Mouse (Mus musculus): ENCODE measurements around the gene Tap1.
"Not testable (repeated sequence)": the region's sequence is repeated elsewhere in the genome, so short reads cannot be mapped to it uniquely, and the experiment has no call there.

Gene Tap1

DNA sequence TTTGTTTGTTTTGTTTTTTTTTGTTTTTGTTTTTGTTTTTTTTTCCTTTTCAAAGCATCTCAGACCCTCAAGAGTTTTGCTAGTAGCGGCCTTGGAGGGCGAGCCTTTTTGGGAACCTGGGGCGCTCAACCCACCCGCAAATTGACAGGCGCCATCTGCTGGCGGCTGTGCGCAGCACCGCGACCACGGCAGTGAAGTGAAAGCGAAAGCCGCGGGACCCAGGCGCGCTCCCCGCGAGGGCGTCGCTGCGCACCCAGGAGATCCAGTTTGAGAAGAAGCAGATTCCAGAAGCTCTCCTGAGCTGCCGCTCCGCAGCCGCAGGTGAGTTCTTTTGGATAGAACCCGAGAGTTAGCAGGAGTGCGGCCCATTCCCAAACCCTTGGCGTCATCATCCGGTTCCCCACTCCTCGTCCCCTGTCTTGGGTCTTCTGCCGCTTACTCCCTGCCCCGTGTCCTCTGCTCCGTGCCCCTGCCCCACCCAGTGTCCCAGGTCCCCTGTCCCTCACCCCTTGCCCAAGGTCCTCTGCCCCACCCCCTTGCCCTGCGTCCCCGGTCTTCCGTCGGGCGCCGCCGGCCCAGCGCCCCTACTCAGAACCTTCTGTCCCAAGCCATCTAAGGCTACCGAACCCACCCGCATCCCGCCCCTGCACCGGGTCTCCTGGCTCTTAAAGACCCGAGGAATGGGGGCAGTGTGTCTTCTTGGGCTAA lies 17.1 kb downstream of the Tap1 start:
- DNase-seq (ENCODE audit: low spot score in 2 of 2): peak; percentile 78 to 89

- peak in 1 of 2 experiments; percentile 42 for DNase-seq (ENCODE audit: low spot score in 2 of 2)
These were observed 17.8 kb downstream of the Tap1 start for GRCm38 (mm10) chr17:34205021-34205745.

DNA sequence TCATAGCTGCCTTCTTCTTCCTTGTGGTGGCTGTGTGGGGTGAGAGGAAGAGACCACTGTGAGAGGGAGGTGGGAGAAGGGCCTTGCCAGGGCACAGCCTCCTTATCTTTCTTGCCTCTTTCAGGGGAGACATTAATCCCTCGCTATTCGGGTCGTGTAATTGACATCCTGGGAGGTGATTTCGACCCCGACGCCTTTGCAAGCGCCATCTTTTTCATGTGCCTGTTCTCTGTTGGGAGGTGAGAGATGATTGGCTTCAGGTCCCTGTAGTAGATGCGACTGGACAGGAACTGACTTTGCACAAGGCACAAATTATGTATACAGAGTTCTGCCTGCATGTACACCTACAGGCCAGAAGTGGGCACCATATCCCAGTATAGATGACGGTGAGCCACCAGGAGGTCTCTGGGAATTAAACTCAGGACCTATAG lies 18.4 kb downstream of the Tap1 start:
- DNase-seq (ENCODE audit: low spot score in 2 of 2): peak in 1 of 2 experiments; percentile 25

GRCm38 (mm10) chr17:34206731-34207130 lies 19.4 kb downstream of the Tap1 start:
- DNase-seq (ENCODE audit: low spot score in 2 of 2): peak in 1 of 2 experiments; percentile 10

DNA sequence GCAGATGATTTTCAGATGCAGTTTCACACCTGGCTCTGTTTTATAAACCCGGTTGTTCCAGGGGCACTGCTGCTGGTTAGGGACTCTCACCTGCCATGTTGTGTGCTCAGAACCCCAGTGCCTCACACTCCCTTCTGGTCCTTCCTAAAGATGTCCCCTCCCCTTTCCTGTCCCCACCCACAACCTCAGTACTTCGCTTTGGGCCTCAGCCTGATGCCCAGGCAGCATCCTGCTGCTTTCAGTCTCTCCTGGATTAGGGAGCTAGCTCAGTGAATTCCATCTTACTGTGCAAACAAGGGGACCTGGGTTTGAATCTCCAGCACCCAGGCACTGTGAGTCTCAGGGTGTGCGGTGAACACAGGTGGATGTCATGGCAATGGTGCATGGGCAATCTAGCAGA lies 20.1 kb downstream of the Tap1 start:
- DNase-seq (ENCODE audit: low spot score in 2 of 2): peak in 1 of 2 experiments; percentile 12

DNA sequence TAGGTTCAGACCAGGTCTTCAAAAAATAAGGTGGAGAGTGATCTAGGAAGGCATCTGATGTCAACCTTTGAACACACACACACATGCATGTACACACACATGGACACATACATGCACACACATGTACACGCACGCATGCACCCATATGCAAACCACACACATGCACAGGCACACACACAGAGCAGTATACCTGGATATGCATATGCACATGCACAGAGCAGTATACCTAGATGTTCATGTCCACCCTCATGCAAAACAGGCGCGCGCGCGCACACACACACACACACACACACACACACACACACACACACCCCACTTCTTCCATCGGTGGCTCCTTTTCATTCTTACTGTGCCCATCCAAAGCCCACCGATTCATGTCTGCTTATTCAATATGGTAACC lies 20.5 kb downstream of the Tap1 start:
- DNase-seq (ENCODE audit: low spot score in 2 of 2): peak in 1 of 2 experiments; percentile 11

DNA sequence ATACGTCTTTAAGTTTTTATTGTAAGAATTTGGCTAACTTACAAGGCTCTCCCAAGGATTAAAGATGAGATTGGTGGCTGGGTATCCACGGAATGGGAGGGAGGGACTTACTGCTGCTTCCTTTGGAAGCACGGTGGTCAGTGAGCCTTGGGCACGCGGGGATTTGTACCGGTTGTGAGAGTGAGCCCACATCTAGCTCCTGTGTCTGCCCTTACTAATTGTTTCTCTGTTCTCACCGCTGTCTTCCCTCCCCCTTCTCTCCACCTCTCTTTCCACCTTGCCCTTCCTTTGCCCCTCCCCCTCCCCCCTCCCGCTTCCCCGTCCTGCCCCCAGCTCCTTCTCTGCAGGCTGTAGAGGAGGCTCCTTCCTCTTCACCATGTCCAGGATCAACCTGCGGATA lies 21.1 kb downstream of the Tap1 start:
- DNase-seq (ENCODE audit: low spot score in 2 of 2): no peak

GRCm38 (mm10) chr17:34209680-34210079 lies 22.3 kb downstream of the Tap1 start:
- DNase-seq (ENCODE audit: low spot score in 2 of 2): peak in 1 of 2 experiments; percentile 14

DNA sequence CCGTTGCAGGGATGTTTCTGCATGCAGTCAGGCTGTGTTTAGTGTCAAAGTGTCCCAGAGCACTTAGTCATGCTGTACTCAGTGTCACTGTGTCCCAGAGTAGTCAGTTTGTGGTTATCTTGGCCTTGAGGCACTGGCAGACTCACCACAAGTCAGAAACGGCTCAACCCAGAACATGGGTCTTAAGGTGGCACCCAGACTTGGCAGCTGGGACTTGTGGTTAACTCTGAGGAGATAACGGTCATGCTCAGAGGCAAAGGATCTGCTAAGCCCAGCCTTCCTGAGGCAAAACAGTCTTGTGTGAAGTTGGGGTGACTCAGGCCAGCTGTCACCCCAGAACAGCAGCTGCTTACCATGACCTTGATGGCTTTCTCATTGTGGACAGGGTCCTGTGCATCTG lies 23.2 kb downstream of the Tap1 start:
- DNase-seq (ENCODE audit: low spot score in 2 of 2): peak in 1 of 2 experiments; percentile 6

DNA sequence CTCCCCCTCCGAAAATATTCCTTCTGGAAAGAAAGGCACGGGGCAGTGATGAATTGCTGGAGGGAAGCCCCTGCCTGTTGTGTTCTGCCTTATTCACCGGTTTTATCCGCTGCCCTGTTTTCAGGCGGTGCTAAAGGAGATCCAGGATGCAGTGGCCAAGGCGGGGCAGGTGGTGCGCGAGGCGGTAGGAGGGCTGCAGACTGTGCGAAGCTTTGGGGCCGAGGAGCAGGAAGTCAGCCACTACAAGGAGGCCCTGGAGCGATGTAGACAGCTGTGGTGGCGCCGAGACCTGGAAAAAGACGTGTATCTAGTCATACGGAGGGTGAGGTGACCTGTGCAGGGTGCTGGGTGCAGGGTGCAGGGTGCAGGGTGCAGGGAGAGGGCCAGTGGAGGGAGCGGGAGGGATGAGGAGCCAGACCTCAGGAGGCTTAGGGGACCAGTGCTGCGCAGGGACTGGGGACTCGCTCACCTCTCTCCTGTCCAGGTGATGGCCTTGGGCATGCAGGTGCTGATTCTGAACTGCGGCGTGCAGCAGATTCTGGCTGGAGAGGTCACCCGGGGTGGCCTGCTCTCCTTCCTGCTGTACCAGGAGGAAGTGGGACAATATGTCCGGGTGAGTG lies 24.5 kb downstream of the Tap1 start:
- peak in 1 of 2 experiments; percentile 16 for DNase-seq (ENCODE audit: low spot score in 2 of 2)

DNA sequence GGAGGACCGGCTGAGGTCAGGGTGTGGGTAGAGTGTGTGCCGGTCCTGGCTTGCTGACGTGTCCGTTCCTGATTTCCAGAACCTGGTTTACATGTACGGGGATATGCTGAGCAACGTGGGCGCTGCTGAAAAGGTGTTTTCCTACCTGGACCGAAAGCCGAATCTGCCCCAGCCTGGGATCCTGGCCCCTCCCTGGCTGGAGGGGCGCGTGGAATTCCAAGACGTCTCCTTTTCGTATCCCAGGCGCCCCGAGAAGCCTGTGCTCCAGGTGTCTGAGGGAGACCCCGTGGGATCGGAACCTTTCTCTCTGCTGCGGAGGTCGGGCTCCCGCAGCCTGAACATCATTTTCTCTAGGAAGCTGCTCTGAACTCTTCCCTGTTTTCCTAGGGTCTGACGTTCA lies 26.6 kb downstream of the Tap1 start:
- DNase-seq (ENCODE audit: low spot score in 2 of 2): peak in 1 of 2 experiments; percentile 12

GRCm38 (mm10) chr17:34215176-34215575 lies 27.8 kb downstream of the Tap1 start:
- DNase-seq (ENCODE audit: low spot score in 2 of 2): peak in 1 of 2 experiments; percentile 10

DNA sequence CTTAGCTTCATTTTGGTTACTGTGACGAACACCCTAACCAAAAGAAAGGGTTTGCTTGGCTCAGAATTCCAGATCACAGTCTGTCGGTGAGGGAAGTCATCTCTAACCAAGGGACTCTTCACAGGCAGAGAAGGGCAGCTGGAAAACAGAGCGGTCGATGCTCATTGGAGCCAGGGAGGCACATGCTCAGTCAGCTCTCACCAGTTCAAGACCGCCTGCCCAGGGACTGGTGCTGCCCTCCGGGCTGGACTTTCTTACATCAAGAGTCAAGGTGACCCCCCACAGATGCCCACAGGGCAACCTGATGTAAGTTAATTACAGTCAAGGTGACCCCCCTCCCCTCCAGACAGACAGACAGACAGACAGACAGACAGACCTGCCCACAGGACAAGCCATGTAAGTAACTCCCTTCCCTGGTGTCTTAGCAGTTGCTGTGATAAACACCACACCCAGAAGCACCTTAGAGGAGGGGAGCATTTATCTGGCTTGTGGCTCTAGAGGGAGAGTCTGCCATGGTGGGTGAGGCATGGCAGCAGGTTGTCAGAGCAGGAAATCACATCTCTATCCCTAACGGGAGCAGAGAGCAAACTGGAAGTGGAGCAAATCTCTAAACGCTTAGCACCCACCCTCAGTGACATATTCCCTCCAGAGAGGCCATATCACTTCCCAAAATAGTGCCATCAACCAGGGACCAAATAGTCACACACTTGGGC lies 30.0 kb downstream of the Tap1 start:
- peak in 1 of 2 experiments; percentile 13 for DNase-seq (ENCODE audit: low spot score in 2 of 2)

DNA sequence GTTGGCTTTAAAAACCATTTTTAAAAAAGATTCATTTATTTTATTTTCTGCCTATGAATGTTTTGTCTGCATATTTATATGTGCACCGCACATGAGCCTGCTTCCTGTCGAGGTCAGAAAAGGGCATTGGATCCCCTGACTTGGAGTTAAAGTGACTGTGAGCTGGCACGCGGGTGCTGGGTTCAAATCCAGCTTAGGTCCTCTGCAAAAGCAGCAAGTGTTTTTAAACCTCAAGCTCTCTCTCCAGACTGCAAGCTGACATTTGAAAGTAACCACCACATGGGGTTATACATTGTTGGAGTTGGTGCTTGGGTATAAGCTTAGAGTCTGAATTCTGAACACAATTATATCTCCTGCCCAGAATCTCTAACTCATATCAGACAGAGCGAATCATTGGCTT lies 30.6 kb downstream of the Tap1 start:
- DNase-seq (ENCODE audit: low spot score in 2 of 2): peak in 1 of 2 experiments; percentile 7

GRCm38 (mm10) chr17:34218675-34219074 lies 31.3 kb downstream of the Tap1 start:
- peak; percentile 42 to 44 for DNase-seq (ENCODE audit: low spot score in 2 of 2)

GRCm38 (mm10) chr17:34219096-34219495 lies 31.7 kb downstream of the Tap1 start:
- peak in 1 of 2 experiments; percentile 46 for DNase-seq (ENCODE audit: low spot score in 2 of 2)

- DNase-seq (ENCODE audit: low spot score in 2 of 2): peak in 1 of 2 experiments; percentile 2
These were observed 32.4 kb downstream of the Tap1 start for GRCm38 (mm10) chr17:34219801-34220200.

GRCm38 (mm10) chr17:34220401-34220800 lies 33.0 kb downstream of the Tap1 start:
- DNase-seq (ENCODE audit: low spot score in 2 of 2): not testable (repeated sequence)

DNA sequence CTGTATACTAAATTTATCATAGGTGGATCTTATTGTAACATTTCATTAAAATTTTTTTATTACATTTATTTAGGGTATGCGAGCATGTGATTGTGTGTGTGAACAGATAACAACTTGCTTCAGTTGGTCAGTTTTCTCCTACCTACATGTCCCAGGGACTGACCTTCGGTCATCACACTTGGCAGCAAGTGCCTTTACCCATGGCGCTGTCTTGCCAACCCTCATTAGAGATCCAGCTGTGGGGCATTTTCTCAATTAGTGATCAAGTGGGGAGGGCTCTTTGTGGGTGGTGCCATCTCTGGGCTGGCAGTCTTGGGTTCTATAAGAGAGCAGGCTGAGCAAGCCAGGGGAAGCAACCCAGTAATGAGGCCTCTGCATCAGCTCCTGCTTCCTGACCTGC lies 37.5 kb downstream of the Tap1 start:
- no peak for DNase-seq (ENCODE audit: low spot score in 2 of 2)

GRCm38 (mm10) chr17:34225426-34225825 lies 38.1 kb downstream of the Tap1 start:
- DNase-seq (ENCODE audit: low spot score in 2 of 2): no peak

DNA sequence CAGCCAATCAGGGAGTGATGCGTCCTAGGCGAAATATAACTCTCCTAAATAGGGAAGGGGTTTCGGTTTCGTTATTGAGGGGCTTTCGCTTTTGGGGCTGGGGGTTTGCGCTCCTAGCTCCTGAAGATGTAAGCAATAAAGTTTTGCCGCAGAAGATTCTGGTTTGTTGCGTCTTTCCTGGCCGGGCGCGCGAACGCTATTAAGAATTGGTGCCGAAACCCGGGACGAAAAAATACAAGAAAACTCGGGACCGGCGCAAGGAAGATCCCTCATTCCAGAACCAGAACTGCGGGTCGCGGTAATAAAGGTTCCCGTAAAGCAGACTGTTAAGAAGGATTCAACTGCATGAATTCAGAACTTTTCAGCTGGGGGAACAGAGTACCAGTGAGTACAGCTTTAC lies 38.6 kb downstream of the Tap1 start:
- DNase-seq (ENCODE audit: low spot score in 2 of 2): not testable (repeated sequence)

- DNase-seq (ENCODE audit: low spot score in 2 of 2): not testable (repeated sequence)
These were observed 43.6 kb downstream of the Tap1 start for GRCm38 (mm10) chr17:34230971-34231370.
